Mouse (Mus musculus) stomach, embryonic 16.5 days (tissue): ENCODE measurements at regions not wholly inside any gene's neighbourhood (a gene's known extent, or its start where the extent isn't known, plus 50 kb on each side); places are given as distances from the start of the nearest gene placed in this dataset.

Source experiments
- ATAC-seq: fragments of 200-750 bp; cut with Nextera tagmentation; 2 replicates; pipeline ENCODE4 v1.8.0; 2017; ENCODE audit warnings: moderate number of reproducible peaks, moderate TSS enrichment; ENCODE audit not compliant: insufficient read depth, low FRiP score
- H3K27ac ChIP-seq: fragments of 300-500 bp; sonication (generic); 2 replicates; pipeline ENCODE4 v1.5.1; 2014; ENCODE audit warnings: low read length
- H3K27me3 ChIP-seq: fragments of 300-500 bp; sonication (generic); 2 replicates; pipeline ENCODE4 v1.6.1; 2014; ENCODE audit warnings: low read length, control low read depth, mixed read lengths; ENCODE audit not compliant: control insufficient read depth, insufficient read depth
- H3K36me3 ChIP-seq: fragments of 300-500 bp; sonication (generic); 2 replicates; pipeline ENCODE4 v1.6.1; 2014; ENCODE audit warnings: low read length; ENCODE audit not compliant: control insufficient read depth, insufficient read depth
- H3K4me1 ChIP-seq: fragments of 300-500 bp; sonication (generic); 2 replicates; pipeline ENCODE4 v1.6.1; 2014; ENCODE audit warnings: low read length, control low read depth, mixed read lengths; ENCODE audit not compliant: control insufficient read depth, insufficient read depth
- H3K4me2 ChIP-seq: fragments of 300-500 bp; sonication (generic); 2 replicates; pipeline ENCODE4 v1.6.1; 2014; ENCODE audit warnings: low read depth, low read length, mixed read lengths
- H3K4me3 ChIP-seq: fragments of 300-500 bp; sonication (generic); replicated peaks from 2 replicates; pipeline ENCODE4 v1.5.1; 2014; ENCODE audit warnings: mild to moderate bottlenecking, low read length
- H3K9ac ChIP-seq: fragments of 300-500 bp; sonication (generic); 2 replicates; pipeline ENCODE4 v1.6.1; 2014; ENCODE audit warnings: low read length
- H3K9me3 ChIP-seq: fragments of 300-500 bp; sonication (generic); replicated peaks from 2 replicates; pipeline ENCODE4 v1.6.1; 2016; ENCODE audit warnings: low read length, control low read depth; ENCODE audit not compliant: control insufficient read depth
- WGBS: fragments of 180-500 bp; shearing (Covaris S2); extraction: QIAGEN DNeasy Blood & Tissue Kit; methylation state at CpG from one replicate; pipeline ENCODE4 v1.1.7; 2014; 5-methylcytosine and 5-hydroxymethylcytosine counted together

DNA sequence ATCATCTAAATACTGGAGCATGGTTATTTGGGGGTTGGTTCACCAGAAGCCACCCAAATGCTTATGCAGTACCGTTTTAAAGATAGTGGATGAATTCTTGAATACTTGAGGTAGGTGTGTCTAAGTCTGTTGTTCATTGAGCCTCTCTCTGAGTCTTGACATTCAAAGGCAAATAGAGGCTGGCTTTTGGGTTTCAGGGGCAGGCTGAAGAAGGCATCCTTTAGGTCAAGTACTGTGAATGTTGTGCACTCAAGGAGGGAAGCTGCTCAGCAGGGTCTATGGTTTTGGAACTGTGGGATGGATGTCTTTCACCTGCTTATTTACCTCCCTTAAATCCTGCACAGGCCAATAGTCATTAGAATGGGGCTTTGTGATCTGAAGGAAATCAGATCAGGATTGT is 1089.6 kb downstream of the 9330182O14Rik start:
- no peaks in the 10 kb centered on the region for H3K9me3 ChIP-seq
- no peaks in the 10 kb centered on the region for H3K36me3 ChIP-seq
- no peak overlapping the region for H3K4me2 ChIP-seq
- WGBS, result 64% methylated on average over 1 of the region's 1 CpGs
- ATAC-seq, result no peak
- H3K9ac ChIP-seq, result no peak overlapping the region
- H3K4me1 ChIP-seq, result no peaks in the 10 kb centered on the region
- no peak overlapping the region for H3K27ac ChIP-seq
- no peak overlapping the region for H3K4me3 ChIP-seq
- no peaks in the 10 kb centered on the region for H3K27me3 ChIP-seq

DNA sequence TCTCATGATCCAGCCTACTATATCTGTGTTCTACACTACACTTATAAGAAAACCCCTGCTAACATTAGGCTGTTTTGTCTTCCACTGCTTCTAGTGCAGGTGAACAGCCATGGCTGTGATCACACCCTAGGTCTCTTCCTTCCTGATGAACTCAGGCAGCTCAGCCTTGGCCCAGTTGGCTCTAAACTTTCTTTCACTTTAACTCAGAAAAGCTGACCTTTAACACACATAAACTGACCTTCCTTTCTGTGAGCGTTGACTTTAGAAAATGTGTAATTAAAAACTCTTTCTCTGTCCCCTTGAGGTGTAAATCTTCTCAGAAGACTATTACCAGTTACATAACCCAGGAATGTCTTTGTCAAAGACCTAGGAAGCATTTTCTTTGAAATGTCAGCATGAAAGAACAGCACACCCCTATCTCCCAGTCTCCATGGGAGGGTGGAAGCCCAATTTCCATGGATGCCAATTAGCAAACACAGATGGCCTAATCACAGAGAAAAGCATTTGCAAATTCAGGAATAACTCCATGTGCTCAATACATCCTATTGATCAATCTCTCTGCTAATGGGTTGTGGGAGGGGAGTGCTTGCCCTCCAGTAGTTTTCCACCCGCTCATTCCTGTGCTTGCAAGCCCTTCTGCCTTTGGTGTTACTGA is 1098.4 kb downstream of the 9330182O14Rik start:
- H3K9ac ChIP-seq, result no peak overlapping the region
- no peaks in the 10 kb centered on the region for H3K4me1 ChIP-seq
- WGBS, result 36% methylated on average over 2 of the region's 2 CpGs
- H3K27ac ChIP-seq, result no peak overlapping the region
- no peaks in the 10 kb centered on the region for H3K27me3 ChIP-seq
- H3K4me2 ChIP-seq, result no peak overlapping the region
- H3K9me3 ChIP-seq, result no peaks in the 10 kb centered on the region
- no peaks in the 10 kb centered on the region for H3K36me3 ChIP-seq
- ATAC-seq, result no peak
- no peak overlapping the region for H3K4me3 ChIP-seq
